Mouse (Mus musculus) neural tube, embryonic 11.5 days (tissue): ENCODE results near the gene Dcdc2b. TPM values are rescaled to one million over a fixed set of nuclear protein-coding genes. Genes with fewer than 3 reads are reported as not detected.

Source experiments
- ATAC-seq: fragments of 200-750 bp; cut with Nextera tagmentation; 2 replicates; pipeline ENCODE4 v1.8.0; 2017; ENCODE audit warnings: moderate number of reproducible peaks, mild to moderate bottlenecking, moderate TSS enrichment, moderate library complexity; ENCODE audit not compliant: insufficient read depth, low FRiP score, low TSS enrichment
- DNase-seq: peaks from one replicate; pipeline ENCODE4 v3.0.0-alpha.2; 2015; ENCODE audit warnings: low spot score
- H3K27ac ChIP-seq: fragments of 300-500 bp; sonication (generic); 2 replicates; pipeline ENCODE4 v1.5.1; 2014; ENCODE audit warnings: low read depth, mild to moderate bottlenecking, low read length
- H3K27me3 ChIP-seq: fragments of 300-500 bp; sonication (generic); 2 replicates; pipeline ENCODE4 v1.6.1; 2014; ENCODE audit warnings: mild to moderate bottlenecking, low read length, mixed read lengths; ENCODE audit not compliant: control insufficient read depth, insufficient read depth
- H3K36me3 ChIP-seq: fragments of 300-500 bp; sonication (generic); 2 replicates; pipeline ENCODE4 v1.6.1; 2014; ENCODE audit warnings: mild to moderate bottlenecking, low read length, moderate library complexity, mixed read lengths; ENCODE audit not compliant: control insufficient read depth, insufficient read depth
- H3K4me1 ChIP-seq: fragments of 300-500 bp; sonication (generic); 2 replicates; pipeline ENCODE4 v1.6.1; 2014; ENCODE audit warnings: low read length, mixed read lengths; ENCODE audit not compliant: control insufficient read depth, insufficient read depth
- H3K4me2 ChIP-seq: fragments of 300-500 bp; sonication (generic); 2 replicates; pipeline ENCODE4 v1.6.1; 2014; ENCODE audit warnings: low read depth, mild to moderate bottlenecking, moderate library complexity
- H3K4me3 ChIP-seq: fragments of 300-500 bp; sonication (generic); 2 replicates; pipeline ENCODE4 v1.5.1; 2014; ENCODE audit warnings: low read depth, low read length
- H3K9ac ChIP-seq: fragments of 300-500 bp; sonication (generic); 2 replicates; pipeline ENCODE4 v1.6.1; 2014; ENCODE audit warnings: mild to moderate bottlenecking, low read length
- H3K9me3 ChIP-seq: fragments of 300-500 bp; sonication (generic); 2 replicates; pipeline ENCODE4 v1.6.1; 2016; ENCODE audit warnings: low read length; ENCODE audit not compliant: control insufficient read depth
- WGBS: fragments of 180-500 bp; shearing (Covaris S2); extraction: QIAGEN DNeasy Blood & Tissue Kit; methylation state at CpG from one replicate; pipeline ENCODE4 v1.1.7; 2014; 5-methylcytosine and 5-hydroxymethylcytosine counted together
- polyA plus RNA-seq: library from polyadenylated mRNA; unstranded; fragments of >200 nt; fragmentation: Nextera tagmentation; extraction: Ambion mirVana; gene quantifications from 2 replicates; pipeline ENCODE4 v1.2.1, GENCODE M21; 2014

Gene Dcdc2b
- polyA plus RNA-seq, 1 experiment from 2014 or later: 2.6 TPM

DNA sequence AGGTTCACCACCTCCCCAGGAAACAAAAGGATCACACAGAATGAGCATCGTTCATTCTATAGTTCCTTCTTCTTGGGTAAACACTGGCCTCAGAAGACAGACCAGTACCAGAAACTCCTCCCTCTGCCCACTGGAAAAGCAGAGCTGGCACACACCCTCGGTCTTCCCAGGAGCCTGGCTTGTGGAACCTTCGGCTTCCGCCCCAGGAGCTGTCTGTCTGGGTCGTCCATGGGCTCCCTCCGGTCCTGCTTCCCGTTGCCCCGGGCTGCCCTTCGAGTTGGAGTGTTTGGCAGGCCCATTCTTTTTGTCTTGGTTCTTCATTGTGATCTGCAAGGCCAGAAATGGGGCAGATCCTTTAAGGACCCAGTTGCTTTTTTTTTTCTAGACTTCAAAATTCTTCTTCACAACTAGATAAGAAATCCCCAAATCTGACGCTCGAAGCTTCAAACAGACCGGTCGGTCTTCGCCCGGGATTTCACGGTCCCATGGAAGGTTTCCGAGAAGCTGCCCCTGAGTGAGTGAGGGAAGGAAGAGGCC lies 26.1 kb upstream of the Dcdc2b start:
- Histone ChIP-seq H3K27me3 (no peaks in the 10 kb centered on the region), H3K4me3 (peak overlapping the region; percentile 67), H3K4me2 (peak overlapping the region; percentile 96), H3K27ac (peak overlapping the region; percentile 76), H3K9me3 (no peaks in the 10 kb centered on the region), H3K4me1 (peaks cover 11% of the 10 kb centered on the region), H3K36me3 (peaks cover 17% of the 10 kb centered on the region), H3K9ac (peak overlapping the region; percentile 76)
- DNase-seq (no peak), ATAC-seq (no peak)
- WGBS: 8% methylated on average over 17 of the region's 17 CpGs

DNA sequence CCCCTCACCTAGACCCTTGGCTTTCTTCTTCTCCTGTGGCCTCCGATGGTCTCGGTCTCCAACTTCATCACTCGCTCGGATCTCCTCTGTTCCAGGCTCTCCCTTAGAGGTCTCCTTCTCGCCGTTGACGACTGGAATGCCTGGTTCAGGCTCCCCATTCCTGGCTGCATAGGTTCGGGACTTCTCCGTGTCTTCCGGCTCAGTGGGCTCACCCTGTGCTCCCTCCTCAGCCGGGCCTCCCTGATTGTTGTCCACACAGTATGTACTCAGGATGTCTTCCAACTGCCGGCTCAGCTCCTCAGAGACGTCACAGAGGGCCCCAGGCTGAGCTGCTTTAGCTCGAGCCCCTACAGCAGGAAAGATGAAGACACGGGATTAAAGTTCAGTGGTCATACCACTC lies 25.2 kb upstream of the Dcdc2b start:
- H3K9ac ChIP-seq: peak overlapping the region; percentile 23
- WGBS: 89% methylated on average over 15 of the region's 15 CpGs
- H3K27ac ChIP-seq: no peak overlapping the region
- no peaks in the 10 kb centered on the region for H3K9me3 ChIP-seq
- H3K4me1 ChIP-seq: peaks cover 11% of the 10 kb centered on the region
- H3K4me2 ChIP-seq: peak overlapping the region; percentile 96
- DNase-seq: no peak
- H3K27me3 ChIP-seq: no peaks in the 10 kb centered on the region
- H3K36me3 ChIP-seq: peaks cover 21% of the 10 kb centered on the region
- no peak for ATAC-seq
- no peak overlapping the region; the same call in 1 of the 2 replicates for H3K4me3 ChIP-seq

DNA sequence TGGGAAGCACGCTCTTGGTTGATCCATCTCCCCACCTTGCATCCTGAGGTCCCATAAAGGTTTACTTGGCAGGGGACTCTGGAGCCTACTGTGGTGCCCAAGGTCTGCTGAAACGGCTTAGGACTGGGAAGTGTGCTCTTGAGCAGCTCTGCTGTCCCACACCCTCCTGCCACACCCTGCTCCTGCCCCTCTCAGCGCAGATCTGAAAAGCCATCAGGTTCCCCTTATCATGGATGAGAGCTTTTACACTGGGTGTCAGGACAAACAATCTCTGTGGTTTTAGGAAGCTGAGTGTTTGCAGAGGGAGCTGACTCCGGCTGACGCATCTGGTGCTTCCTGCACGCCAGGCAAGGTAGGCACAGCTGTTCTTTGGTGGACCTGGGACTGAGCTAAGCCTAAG lies 19.8 kb upstream of the Dcdc2b start:
- Histone ChIP-seq H3K4me3 (no peak overlapping the region), H3K27ac (no peak overlapping the region), H3K4me1 (no peaks in the 10 kb centered on the region), H3K36me3 (peaks cover 54% of the 10 kb centered on the region), H3K4me2 (no peak overlapping the region), H3K9me3 (no peaks in the 10 kb centered on the region), H3K27me3 (no peaks in the 10 kb centered on the region), H3K9ac (no peak overlapping the region)
- DNase-seq (no peak), ATAC-seq (no peak)
- WGBS: 96% methylated on average over 6 of the region's 6 CpGs

DNA sequence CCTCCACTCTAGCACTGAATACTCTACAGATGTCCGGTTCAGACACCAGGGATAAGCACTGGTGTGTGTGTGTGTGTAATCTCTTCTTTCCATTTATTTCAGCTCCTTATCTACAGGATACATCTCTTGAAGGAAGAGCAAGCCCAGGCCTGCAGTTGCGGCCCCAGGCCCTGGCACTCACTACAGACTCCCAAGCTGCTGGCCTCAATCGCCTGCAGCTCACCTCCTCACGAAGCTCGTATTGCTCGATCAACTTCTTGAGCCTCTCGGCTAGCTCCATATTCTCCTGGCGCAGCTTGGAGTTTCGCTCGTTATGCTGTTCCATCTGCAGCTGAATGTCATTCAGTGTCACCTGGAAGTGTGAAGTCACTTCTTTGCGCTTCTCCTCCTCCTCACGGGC lies 17.8 kb upstream of the Dcdc2b start:
- Histone ChIP-seq H3K4me3 (no peak overlapping the region), H3K4me1 (no peaks in the 10 kb centered on the region), H3K27ac (no peak overlapping the region), H3K36me3 (peaks cover 60% of the 10 kb centered on the region), H3K9me3 (no peaks in the 10 kb centered on the region), H3K4me2 (no peak overlapping the region), H3K9ac (no peak overlapping the region), H3K27me3 (no peaks in the 10 kb centered on the region)
- WGBS: 96% methylated on average over 12 of the region's 12 CpGs
- DNase-seq: no peak
- no peak for ATAC-seq

DNA sequence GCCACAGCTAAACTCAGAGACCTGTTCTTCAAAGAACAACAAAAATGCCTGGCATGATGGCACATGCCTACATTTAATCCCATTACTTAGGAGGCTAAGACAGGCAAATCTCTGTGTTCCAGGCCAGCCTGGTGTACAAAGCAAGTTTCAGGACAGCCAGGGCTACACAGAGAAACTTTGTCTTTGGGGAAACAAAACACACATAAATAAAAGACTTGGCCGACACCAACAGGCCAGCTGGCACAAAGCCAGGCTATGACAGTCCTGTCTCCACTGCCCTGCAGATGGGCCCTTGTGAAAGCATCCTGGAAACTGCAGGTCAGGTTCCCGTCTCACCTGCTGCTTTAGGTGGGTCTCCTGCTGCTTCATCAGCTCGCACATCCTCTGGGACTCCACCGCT lies 16.9 kb upstream of the Dcdc2b start:
- H3K27ac ChIP-seq: no peak overlapping the region
- ATAC-seq: no peak
- H3K4me1 ChIP-seq: no peaks in the 10 kb centered on the region; the same call in 1 of the 2 replicates
- H3K9me3 ChIP-seq: no peaks in the 10 kb centered on the region
- H3K4me3 ChIP-seq: no peak overlapping the region
- H3K4me2 ChIP-seq: no peak overlapping the region
- H3K27me3 ChIP-seq: no peaks in the 10 kb centered on the region
- no peak overlapping the region for H3K9ac ChIP-seq
- no peak for DNase-seq
- peaks cover 55% of the 10 kb centered on the region for H3K36me3 ChIP-seq
- 92% methylated on average over 4 of the region's 4 CpGs for WGBS

DNA sequence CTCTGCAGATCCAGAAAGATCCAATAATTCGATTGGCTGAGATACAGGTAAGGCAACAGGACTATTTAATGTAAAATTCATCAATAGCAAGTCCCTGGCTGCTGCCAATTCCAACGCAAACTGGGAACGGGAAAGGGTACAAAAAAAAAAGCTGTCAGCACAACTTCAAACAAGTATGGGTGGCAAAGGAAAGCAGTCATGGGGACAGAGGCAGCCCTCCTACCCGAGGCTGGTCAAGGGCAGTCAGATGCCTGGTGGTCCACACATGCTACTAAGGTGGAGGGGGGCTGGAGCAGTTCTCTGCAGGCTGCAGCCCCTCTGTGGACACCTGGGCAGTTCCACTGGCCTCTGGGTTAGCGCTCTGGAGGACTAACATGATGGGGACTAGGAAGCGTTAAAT lies 12.0 kb upstream of the Dcdc2b start:
- Histone ChIP-seq H3K27me3 (no peaks in the 10 kb centered on the region), H3K4me1 (peaks cover 22% of the 10 kb centered on the region), H3K36me3 (peaks cover 29% of the 10 kb centered on the region), H3K4me3 (no peak overlapping the region), H3K9me3 (no peaks in the 10 kb centered on the region), H3K4me2 (no peak overlapping the region), H3K27ac (no peak overlapping the region), H3K9ac (no peak overlapping the region)
- 78% methylated on average over 6 of the region's 6 CpGs for WGBS
- no peak for DNase-seq
- ATAC-seq: no peak

DNA sequence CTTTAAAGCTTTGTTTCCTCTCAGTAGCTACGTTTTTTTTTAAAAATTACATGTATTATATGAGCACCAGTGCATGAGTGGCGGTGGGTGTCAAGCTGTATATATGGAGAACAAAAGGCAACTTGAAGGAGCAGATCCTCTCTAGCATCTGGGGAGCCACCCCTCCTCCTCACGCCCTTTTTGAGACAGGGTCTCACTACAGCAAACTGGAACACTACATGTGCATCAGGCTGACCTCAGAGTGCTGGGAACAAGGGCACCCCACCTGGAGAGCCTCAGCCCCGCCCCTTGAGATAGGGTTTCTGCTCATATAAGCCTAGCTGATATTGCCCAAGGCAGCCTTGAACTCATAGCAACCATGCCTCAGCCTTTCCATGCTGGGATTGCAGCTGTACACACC lies 11.4 kb upstream of the Dcdc2b start:
- DNase-seq: no peak
- WGBS: 47% methylated on average over 4 of the region's 4 CpGs
- Histone ChIP-seq H3K4me1 (peaks cover 22% of the 10 kb centered on the region), H3K36me3 (peaks cover 26% of the 10 kb centered on the region), H3K9ac (no peak overlapping the region), H3K9me3 (no peaks in the 10 kb centered on the region), H3K27ac (no peak overlapping the region), H3K4me3 (no peak overlapping the region), H3K4me2 (no peak overlapping the region), H3K27me3 (no peaks in the 10 kb centered on the region)
- no peak for ATAC-seq

DNA sequence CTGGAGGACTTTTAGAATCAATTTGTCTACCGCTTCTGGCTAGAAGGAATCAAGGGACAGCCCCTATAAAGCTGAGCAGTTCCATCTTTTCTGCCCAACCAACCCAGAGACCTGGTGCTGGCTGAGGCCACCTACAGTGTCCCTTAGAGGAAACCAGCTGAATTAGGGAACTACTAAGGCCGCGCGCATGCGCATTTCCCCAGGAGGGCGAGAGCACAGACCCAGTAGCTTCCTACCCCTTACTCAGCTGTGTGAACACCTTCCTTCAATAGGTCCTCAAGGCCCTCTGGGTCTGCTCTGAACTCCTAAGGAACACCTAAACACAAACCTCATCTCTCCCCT lies 10.9 kb upstream of the Dcdc2b start:
- 3% methylated on average over 6 of the region's 6 CpGs for WGBS
- Histone ChIP-seq H3K4me1 (peaks cover 22% of the 10 kb centered on the region), H3K4me2 (peak overlapping the region; percentile 79), H3K27me3 (no peaks in the 10 kb centered on the region), H3K9me3 (no peaks in the 10 kb centered on the region), H3K9ac (peak overlapping the region; percentile 77), H3K36me3 (peaks cover 22% of the 10 kb centered on the region), H3K4me3 (peak overlapping the region; percentile 59; the same call in 1 of the 2 replicates), H3K27ac (peak overlapping the region; percentile 58; the same call in 1 of the 2 replicates)
- no peak for ATAC-seq
- peak; percentile 73 for DNase-seq

DNA sequence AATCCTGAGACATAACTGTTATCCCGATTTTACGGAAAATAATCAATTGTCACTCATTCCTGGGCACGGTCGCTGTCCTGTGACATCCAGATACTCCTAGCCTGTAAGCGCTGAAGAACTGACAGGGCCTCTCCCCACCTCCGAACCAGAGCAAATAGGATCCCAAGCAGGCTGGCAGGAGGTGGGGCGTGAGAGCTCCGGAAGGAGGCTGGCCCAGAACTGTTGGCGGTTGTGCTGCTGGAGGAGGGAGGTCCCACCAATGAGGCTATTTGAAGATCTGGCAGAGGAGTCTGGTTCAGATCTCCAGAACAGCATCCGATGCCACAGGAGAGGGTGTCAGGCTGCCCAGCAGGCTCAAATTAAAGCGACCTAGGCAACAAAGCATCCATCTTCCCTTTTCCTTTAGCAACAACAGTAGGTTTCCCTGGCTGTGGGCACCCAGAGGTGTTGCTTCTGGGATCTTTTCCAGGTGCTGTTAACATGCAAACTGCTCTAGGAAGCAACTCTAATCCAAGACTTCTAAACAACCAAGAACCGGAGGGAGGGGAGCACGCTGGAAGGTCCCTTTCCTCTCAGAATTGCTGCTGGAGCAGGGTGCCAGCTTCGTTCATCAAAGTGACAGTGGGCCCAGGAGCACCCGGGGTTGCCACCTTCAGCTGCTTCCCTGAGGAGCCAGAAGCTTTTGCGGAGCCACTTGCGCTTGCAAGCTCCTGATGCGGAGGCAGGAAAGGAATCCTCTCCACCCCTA lies 10.4 kb upstream of the Dcdc2b start:
- 2% methylated on average over 18 of the region's 18 CpGs for WGBS

More for the DNA sequence above, 10.4 kb upstream of the Dcdc2b start:
- H3K4me1 ChIP-seq: peaks cover 22% of the 10 kb centered on the region
- H3K9ac ChIP-seq: peak overlapping the region; percentile 77
- H3K4me2 ChIP-seq: peak overlapping the region; percentile 79
- DNase-seq (peak; percentile 86), ATAC-seq (peak; percentile 77)
- peak overlapping the region; percentile 59 for H3K4me3 ChIP-seq
- peaks cover 19% of the 10 kb centered on the region for H3K36me3 ChIP-seq
- no peaks in the 10 kb centered on the region for H3K27me3 ChIP-seq
- no peaks in the 10 kb centered on the region for H3K9me3 ChIP-seq
- H3K27ac ChIP-seq: peak overlapping the region; percentile 84
